ENCODE assay signal across 25 mouse cellular contexts in the genomic region with DNA sequence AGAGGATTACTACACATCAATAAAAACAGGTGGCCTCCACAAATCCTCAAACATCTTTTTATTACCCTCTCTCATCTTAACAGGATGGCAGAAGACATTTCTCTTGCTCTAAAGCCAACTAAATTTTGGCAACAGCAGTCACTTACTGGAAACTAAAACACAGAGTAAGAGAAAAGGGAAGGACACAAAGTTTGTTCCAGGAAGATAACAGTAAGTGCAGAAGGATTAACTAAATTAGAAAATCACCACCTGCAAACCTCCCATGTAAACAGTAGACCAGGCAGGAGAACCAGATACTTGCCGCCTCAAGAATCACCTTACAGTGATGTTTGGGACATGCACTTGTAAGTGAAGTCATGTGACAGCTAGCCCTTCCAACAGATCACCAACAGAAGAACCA.
"Had no signal": no experiment of that assay in that cellular context is flagged by ENCODE, and none has a peak within 500 bp of the region (broad histone marks: within the 10 kb centered on the region; RNA-seq: fewer than 3 reads in every experiment).

No protein-coding gene starts in this region.

- ATAC-seq: hindbrain, postnatal 0 days; intestine, embryonic 16.5 days had no signal

- DNase-seq: gastrocnemius, postnatal 14 days; gastrocnemius, postnatal 36 days; heart, adult 2 months; heart, postnatal 14 days; heart, postnatal 36 days; kidney, adult 11 months; kidney, adult 9 months; kidney, postnatal 14 days; liver; liver, embryonic 13.5 days had no signal

- H3K27me3 ChIP-seq: heart, embryonic 13.5 days; heart, embryonic 15.5 days; hindbrain, embryonic 13.5 days; hindbrain, embryonic 15.5 days; kidney, embryonic 15.5 days; limb, embryonic 12.5 days; liver, embryonic 13.5 days; liver, embryonic 15.5 days had no signal

- H3K9me3 ChIP-seq: heart, embryonic 13.5 days; heart, embryonic 15.5 days; hindbrain, embryonic 13.5 days; hindbrain, embryonic 15.5 days; kidney, embryonic 15.5 days; limb, embryonic 10.5 days; limb, embryonic 12.5 days; liver, embryonic 13.5 days; liver, embryonic 15.5 days had no signal

- H3K27ac ChIP-seq: heart, adult 2 months; heart, embryonic 13.5 days; heart, embryonic 15.5 days; hindbrain, embryonic 13.5 days; hindbrain, embryonic 15.5 days; hindbrain, postnatal 0 days; kidney, embryonic 15.5 days; kidney, postnatal 0 days; layer of hippocampus, adult 2 months; left cerebral cortex, adult 2 months; limb, embryonic 10.5 days; limb, embryonic 12.5 days; liver, embryonic 13.5 days; liver, embryonic 15.5 days had no signal

- H3K36me3 ChIP-seq: heart, embryonic 15.5 days; hindbrain, embryonic 13.5 days; hindbrain, embryonic 15.5 days; kidney, embryonic 15.5 days; limb, embryonic 12.5 days; liver, embryonic 15.5 days had no signal

- H3K4me3 ChIP-seq: heart, adult 2 months; heart, embryonic 13.5 days; heart, embryonic 15.5 days; hindbrain, embryonic 13.5 days; hindbrain, embryonic 15.5 days; kidney, embryonic 15.5 days; layer of hippocampus, adult 2 months; left cerebral cortex, adult 2 months; limb, embryonic 10.5 days; limb, embryonic 12.5 days; liver, embryonic 13.5 days; liver, embryonic 15.5 days had no signal

- H3K4me2 ChIP-seq: heart, embryonic 11.5 days; heart, embryonic 13.5 days; heart, embryonic 15.5 days; hindbrain, embryonic 13.5 days; hindbrain, embryonic 15.5 days; kidney, embryonic 15.5 days; limb, embryonic 12.5 days; liver, embryonic 11.5 days; liver, embryonic 13.5 days; liver, embryonic 15.5 days had no signal
